Mouse (Mus musculus) small intestine, adult 2 months (tissue): Measurements from ENCODE around the gene Dctn1. TPM values are rescaled to one million over a fixed set of nuclear protein-coding genes. Genes with fewer than 3 reads are reported as not detected.
A peak's percentile ranks its signal among the peaks of the same experiment; 100 is the strongest.

Source experiments
- H3K27ac ChIP-seq: fragments of 200-500 bp; 2 replicates; pipeline ENCODE4 v1.5.1; 2012; ENCODE audit warnings: low read depth, low read length, control low read depth, inconsistent platforms; ENCODE audit not compliant: insufficient read depth
- H3K27me3 ChIP-seq: fragments of 200-500 bp; 2 replicates; pipeline ENCODE4 v1.6.1; 2012; ENCODE audit warnings: mild to moderate bottlenecking, moderate library complexity, low read length, inconsistent platforms; ENCODE audit not compliant: control insufficient read depth, insufficient read depth
- H3K36me3 ChIP-seq: fragments of 200-500 bp; 2 replicates; pipeline ENCODE4 v1.6.1; 2012; ENCODE audit warnings: mild to moderate bottlenecking, low read length, control low read depth, inconsistent platforms; ENCODE audit not compliant: control insufficient read depth, insufficient read depth
- H3K4me1 ChIP-seq: fragments of 200-500 bp; 2 replicates; pipeline ENCODE4 v1.6.1; 2012; ENCODE audit warnings: low read length, inconsistent platforms, mixed read lengths; ENCODE audit not compliant: control insufficient read depth, insufficient read depth, insufficient read length
- H3K4me3 ChIP-seq: fragments of 200-500 bp; 2 replicates; pipeline ENCODE4 v1.5.1; 2012; ENCODE audit warnings: low read depth, mild to moderate bottlenecking, control low read depth, inconsistent platforms, low read length, moderate library complexity
- CTCF ChIP-seq: fragments of 200-500 bp; IDR thresholded peaks from 2 replicates; pipeline ENCODE4 v1.5.1; 2012; ENCODE audit warnings: low read depth, mild to moderate bottlenecking, control low read depth, inconsistent platforms, low read length, moderate library complexity, mixed read lengths; ENCODE audit not compliant: insufficient replicate concordance, insufficient read length; ENCODE audit errors: extremely low read depth
- POLR2A ChIP-seq: fragments of 200-500 bp; IDR thresholded peaks from 2 replicates; pipeline ENCODE4 v1.6.1; 2012; ENCODE audit warnings: low read depth, mild to moderate bottlenecking, control low read depth, inconsistent platforms, low read length, moderate library complexity
- WGBS: fragments of 180-500 bp; shearing (Covaris S2); methylation state at CpG from one replicate; pipeline ENCODE4 v1.1.7; 2018; 5-methylcytosine and 5-hydroxymethylcytosine counted together
- polyA plus RNA-seq: library from polyadenylated mRNA; depleted of rRNA; stranded (reverse); fragments of >200 nt; gene quantifications from 2 replicates; pipeline ENCODE4 v1.2.3, GENCODE M21; 2012; rRNA removed

The Dctn1 gene
- polyA plus RNA-seq: 77.1 and 168 TPM in 2 replicates

DNA sequence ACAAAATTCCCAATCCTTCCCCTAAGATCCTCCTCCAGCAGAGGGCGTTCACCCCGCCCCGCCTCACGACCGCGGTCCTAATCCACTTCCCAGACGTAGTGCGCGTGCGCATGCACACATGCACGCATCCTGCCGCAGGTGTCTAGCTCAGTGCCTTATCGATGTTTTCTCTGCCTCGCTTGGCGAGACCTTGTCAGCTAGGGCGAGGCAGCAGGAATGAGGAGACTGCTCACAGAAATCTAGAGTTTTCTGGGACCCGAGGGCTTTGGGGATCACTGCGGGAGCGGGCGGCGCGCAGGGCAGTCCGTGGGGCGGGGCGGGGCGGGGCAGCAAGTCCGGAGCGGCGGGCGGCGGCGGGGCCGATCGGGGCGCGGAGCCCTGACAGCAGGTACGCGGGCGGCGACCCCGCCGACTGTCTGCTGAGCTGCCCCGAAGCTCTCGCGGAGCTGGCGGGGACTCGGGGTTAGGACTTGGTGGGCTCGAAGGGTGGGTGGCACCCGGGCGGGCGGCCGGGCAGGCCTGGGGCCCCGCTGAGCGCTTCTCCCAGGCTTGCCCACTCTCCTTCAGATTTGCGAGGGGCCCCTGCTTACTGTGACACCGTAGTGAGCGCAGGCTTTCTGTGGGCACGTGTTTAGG is at the start of gene Dctn1:
Dctn1 (plus strand) TSS at position 314 of the 636 bp plus-strand sequence.
- H3K4me3 ChIP-seq: peak within 1 kb of the TSS; percentile 92
- peaks cover 11% of the 10 kb centered on the region for H3K4me1 ChIP-seq
- no peaks in the 10 kb centered on the region for H3K36me3 ChIP-seq
- under 1% methylated on average over 58 of the region's 58 CpGs for WGBS
- H3K27me3 ChIP-seq: no peaks in the 10 kb centered on the region
- peak within 1 kb of the TSS; percentile 88 for H3K27ac ChIP-seq
- TF ChIP-seq POLR2A (peak; percentile 50), CTCF (peak; percentile 87)

DNA sequence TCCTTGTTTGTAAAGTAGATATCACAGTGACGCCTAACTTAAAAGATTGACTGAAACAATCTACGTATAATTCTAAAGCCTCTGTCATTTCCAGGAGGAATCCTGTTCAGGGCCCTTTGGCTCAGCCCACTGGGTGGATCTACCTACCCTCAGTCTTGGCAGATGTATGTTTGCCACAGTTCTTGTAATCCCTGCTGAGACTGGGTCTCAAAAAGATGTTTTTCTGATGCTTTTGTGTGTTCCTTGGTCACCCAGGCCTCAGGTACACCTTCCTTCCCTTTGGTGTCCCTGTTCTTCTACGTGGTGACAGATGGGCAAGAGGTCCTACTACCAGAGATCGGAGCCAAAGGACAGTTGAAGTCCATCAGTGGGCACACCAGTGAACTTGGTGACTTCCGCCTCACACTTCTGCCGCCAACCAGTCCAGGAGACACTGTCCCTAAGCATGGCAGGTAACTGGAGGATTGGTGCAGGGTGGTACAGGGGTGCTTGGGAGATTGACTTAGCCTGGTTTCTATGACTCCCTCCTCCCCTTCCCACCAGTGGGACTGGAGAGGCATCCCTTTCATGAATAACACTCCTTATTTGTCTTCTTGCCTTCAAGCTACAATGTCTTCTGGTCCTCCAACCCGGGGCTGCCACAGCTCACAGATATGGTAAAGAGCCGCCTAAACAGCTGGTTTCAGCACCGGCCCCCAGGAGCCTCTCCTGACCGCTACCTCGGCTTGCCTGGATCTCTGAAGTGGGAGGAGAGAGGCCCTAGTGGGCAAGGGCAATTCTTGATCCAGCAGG is 49.2 kb upstream of the Dctn1 start:
- peaks cover 17% of the 10 kb centered on the region for H3K4me1 ChIP-seq
- WGBS: 62% methylated on average over 11 of the region's 11 CpGs
- H3K4me3 ChIP-seq: peak overlapping the region; percentile 75
- no peaks in the 10 kb centered on the region for H3K27me3 ChIP-seq
- peaks cover 6% of the 10 kb centered on the region for H3K36me3 ChIP-seq
- no peak overlapping the region for H3K27ac ChIP-seq
- TF ChIP-seq POLR2A: no peak
- no peak for TF ChIP-seq CTCF

DNA sequence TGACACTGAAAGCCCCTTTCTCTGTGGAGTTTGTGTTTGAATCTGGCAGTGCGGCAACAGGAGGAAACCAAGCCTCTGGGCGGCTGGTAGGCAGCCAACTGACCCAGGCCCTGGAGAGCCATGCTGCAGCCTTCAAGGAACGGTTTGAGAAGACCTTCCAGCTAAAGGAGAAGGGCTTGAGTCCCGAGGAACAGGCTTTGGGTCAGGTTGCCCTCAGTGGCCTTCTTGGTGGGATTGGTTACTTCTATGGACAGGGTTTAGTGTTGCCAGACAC is 48.6 kb upstream of the Dctn1 start:
- 83% methylated on average over 4 of the region's 4 CpGs for WGBS
- Histone ChIP-seq H3K27ac (no peak overlapping the region), H3K4me3 (peak overlapping the region; percentile 21; the same call in 1 of the 2 replicates), H3K27me3 (no peaks in the 10 kb centered on the region), H3K4me1 (peaks cover 18% of the 10 kb centered on the region), H3K36me3 (peaks cover 6% of the 10 kb centered on the region)
- no peak; the same call in 1 of the 2 replicates for TF ChIP-seq POLR2A
- no peak for TF ChIP-seq CTCF

DNA sequence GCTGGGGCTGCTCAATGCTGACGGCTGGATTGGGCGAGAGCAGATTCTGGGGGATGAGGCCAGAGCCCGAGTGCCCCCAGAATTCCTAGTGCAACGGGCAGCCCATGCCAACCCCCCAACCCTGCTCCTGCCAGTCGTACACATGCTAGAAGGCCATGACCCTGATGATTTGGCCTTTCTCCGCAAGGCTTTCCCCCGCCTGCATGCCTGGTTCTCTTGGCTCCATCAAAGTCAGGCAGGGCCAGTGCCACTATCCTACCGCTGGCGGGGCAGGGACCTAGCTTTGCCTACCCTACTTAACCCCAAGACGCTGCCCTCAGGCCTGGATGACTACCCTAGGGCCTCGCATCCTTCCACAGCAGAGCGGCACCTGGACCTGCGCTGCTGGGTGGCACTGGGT is 48.1 kb upstream of the Dctn1 start:
- Histone ChIP-seq H3K36me3 (peaks cover 6% of the 10 kb centered on the region), H3K4me1 (peaks cover 21% of the 10 kb centered on the region), H3K27me3 (no peaks in the 10 kb centered on the region), H3K27ac (no peak overlapping the region), H3K4me3 (no peak overlapping the region)
- TF ChIP-seq CTCF: no peak
- TF ChIP-seq POLR2A: no peak
- WGBS: 95% methylated on average over 13 of the region's 13 CpGs

DNA sequence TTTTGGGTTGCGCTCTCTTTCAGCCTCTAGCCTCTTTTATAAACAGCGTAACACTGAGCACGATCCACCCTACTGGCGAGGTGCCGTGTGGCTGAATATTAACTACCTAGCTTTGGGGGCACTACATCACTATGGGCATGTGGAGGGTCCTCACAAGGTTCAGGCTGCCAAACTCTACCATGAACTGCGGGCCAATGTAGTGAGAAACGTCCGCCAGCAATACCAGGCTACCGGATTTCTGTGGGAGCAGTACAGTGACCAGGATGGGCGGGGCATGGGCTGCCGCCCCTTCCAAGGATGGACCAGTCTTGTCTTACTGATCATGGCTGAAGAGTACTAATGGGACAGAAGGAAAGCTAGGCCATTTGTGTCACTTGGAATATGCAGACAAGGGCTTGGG is 47.4 kb upstream of the Dctn1 start:
- H3K27ac ChIP-seq: no peak overlapping the region
- H3K36me3 ChIP-seq: peaks cover 6% of the 10 kb centered on the region
- TF ChIP-seq CTCF (no peak), POLR2A (no peak)
- no peak overlapping the region for H3K4me3 ChIP-seq
- peaks cover 21% of the 10 kb centered on the region for H3K4me1 ChIP-seq
- WGBS: 84% methylated on average over 11 of the region's 11 CpGs
- H3K27me3 ChIP-seq: no peaks in the 10 kb centered on the region

DNA sequence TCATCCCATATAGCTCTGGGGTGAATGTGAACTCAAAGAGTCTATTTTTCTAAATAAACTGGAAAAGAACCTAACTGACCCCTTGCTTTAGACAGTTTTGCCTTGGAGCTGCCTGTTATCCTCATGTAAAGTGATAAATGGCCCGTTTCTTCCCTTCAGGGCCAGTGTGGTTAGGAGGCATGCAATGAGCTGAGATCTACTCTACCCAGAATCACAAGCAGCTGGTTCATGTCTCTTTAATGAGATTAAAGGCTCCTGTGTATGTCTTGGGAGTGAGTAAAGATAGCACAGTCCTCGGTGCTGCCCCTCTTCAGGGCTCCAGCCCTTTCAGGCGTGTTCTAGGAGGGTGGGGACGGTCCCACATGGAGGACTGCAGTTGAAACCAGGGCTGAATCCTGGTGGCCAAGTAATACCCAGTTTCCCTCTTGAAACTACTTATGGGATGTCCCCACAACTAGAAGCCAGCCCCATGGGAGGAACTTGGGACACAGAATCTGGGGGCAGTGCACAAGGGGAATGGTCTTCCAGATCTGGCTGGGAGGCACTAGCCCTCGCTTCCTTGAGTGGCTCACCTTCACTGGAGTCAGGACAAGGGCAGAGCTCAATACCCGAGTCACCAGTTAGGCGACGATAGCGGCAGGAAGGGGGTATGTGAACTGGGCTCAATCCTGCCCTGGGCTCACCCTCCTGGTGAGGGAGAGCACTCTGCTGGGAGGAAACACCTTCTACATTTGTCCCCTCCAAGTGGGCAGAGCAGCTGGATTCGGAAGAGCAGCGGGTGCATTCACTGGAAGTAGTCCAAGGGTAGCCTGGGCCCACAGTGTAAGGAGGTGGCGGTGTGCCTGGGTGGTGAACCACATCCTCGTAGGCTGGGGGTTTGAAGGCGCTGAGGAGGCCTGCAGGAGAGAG is 46.6 kb upstream of the Dctn1 start:
- Histone ChIP-seq H3K4me1 (peaks cover 21% of the 10 kb centered on the region), H3K4me3 (no peak overlapping the region), H3K27me3 (no peaks in the 10 kb centered on the region), H3K27ac (no peak overlapping the region), H3K36me3 (peaks cover 6% of the 10 kb centered on the region)
- 70% methylated on average over 14 of the region's 14 CpGs for WGBS
- TF ChIP-seq CTCF (no peak), POLR2A (no peak)

DNA sequence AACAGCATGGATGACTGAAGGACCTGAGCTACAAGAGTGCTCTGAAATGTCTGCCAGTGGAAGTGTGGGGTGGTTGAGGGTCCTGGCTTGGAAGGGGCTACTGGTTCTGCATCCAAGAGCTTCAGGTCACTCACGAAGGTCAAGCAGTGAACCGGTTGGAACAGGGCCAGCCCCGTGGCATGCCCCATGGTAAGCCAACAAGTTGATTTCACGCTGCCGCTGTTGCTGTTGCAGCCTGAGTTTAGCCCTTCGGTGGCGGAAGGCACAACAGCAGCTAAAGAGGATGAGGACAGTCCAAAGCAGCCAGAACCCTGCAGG is 46.0 kb upstream of the Dctn1 start:
- Histone ChIP-seq H3K27me3 (no peaks in the 10 kb centered on the region), H3K36me3 (peaks cover 6% of the 10 kb centered on the region), H3K27ac (no peak overlapping the region), H3K4me1 (peaks cover 22% of the 10 kb centered on the region), H3K4me3 (no peak overlapping the region)
- TF ChIP-seq CTCF (no peak), POLR2A (no peak)
- 56% methylated on average over 7 of the region's 7 CpGs for WGBS
